Mouse (Mus musculus): ENCODE data around the gene Gm28047. TPM values are rescaled to one million over a fixed set of nuclear protein-coding genes. Genes with fewer than 3 reads are reported as not detected.
A peak's percentile ranks its signal among the peaks of the same experiment; 100 is the strongest.

Gene Gm28047
- polyA plus RNA-seq, 1 experiment from 2014 or later: not detected

DNA sequence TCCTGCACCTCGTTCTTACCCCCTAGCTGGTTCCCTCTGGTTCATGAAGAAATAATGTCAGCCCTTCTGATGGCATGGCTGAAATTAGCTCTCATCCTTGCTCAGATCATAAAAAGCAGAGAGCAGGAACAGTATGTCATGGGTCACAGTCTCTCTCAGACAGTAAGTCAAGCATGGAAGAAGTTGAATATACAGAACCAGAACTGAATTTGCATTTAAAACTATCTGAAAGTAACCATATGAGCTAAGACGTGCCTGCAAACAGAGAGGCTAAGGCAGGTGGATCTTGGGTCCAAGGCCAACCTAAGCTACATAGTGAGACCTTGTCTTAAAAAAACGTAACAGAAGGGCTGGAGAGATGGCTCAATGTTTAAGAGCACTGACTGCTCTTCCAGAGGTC is 111.9 kb downstream of the Gm28047 start:
- H3K4me1 ChIP-seq (ENCODE audit: control insufficient read depth, insufficient read depth, low read length): peaks cover 37% of the 10 kb centered on the region
- 75% methylated on average over 3 of the region's 3 CpGs for WGBS (ENCODE audit: insufficient replicate concordance)
- H3K9me3 ChIP-seq (replicated peaks; ENCODE audit: control insufficient read depth, low read length): no peaks in the 10 kb centered on the region
- no peak overlapping the region for H3K9ac ChIP-seq (ENCODE audit: low read depth, low read length)
- H3K27ac ChIP-seq (ENCODE audit: low read depth, low read length): no peak overlapping the region
- ATAC-seq (replicated peaks; ENCODE audit: insufficient number of reproducible peaks, low FRiP score, low TSS enrichment): no peak
- H3K27me3 ChIP-seq (ENCODE audit: control insufficient read depth, insufficient read depth, low read length): no peaks in the 10 kb centered on the region
- no peaks in the 10 kb centered on the region for H3K36me3 ChIP-seq (ENCODE audit: control insufficient read depth, insufficient read depth, low read length)
- no peak overlapping the region for H3K4me2 ChIP-seq
- no peak overlapping the region for H3K4me3 ChIP-seq (ENCODE audit: low read depth, low read length)

- Histone ChIP-seq H3K4me1 (ENCODE audit: control insufficient read depth, insufficient read depth, low read length) (peaks cover 37% of the 10 kb centered on the region), H3K9ac (ENCODE audit: low read depth, low read length) (no peak overlapping the region), H3K27ac (ENCODE audit: low read depth, low read length) (no peak overlapping the region), H3K4me2 (no peak overlapping the region), H3K27me3 (ENCODE audit: control insufficient read depth, insufficient read depth, low read length) (no peaks in the 10 kb centered on the region), H3K36me3 (ENCODE audit: control insufficient read depth, insufficient read depth, low read length) (no peaks in the 10 kb centered on the region), H3K4me3 (ENCODE audit: low read depth, low read length) (no peak overlapping the region), H3K9me3 (replicated peaks; ENCODE audit: control insufficient read depth, low read length) (no peaks in the 10 kb centered on the region)
- ATAC-seq (replicated peaks; ENCODE audit: insufficient number of reproducible peaks, low FRiP score, low TSS enrichment): no peak
Observed at GRCm38 (mm10) chr15:102512471-102512870, 112.4 kb downstream of the Gm28047 start.

- Histone ChIP-seq H3K27me3 (ENCODE audit: control insufficient read depth, insufficient read depth, low read length) (no peaks in the 10 kb centered on the region), H3K9ac (ENCODE audit: low read depth, low read length) (no peak overlapping the region), H3K4me3 (ENCODE audit: low read depth, low read length) (no peak overlapping the region), H3K9me3 (replicated peaks; ENCODE audit: control insufficient read depth, low read length) (no peaks in the 10 kb centered on the region), H3K4me1 (ENCODE audit: control insufficient read depth, insufficient read depth, low read length) (peaks cover 37% of the 10 kb centered on the region), H3K4me2 (no peak overlapping the region), H3K36me3 (ENCODE audit: control insufficient read depth, insufficient read depth, low read length) (no peaks in the 10 kb centered on the region), H3K27ac (ENCODE audit: low read depth, low read length) (peak overlapping the region; percentile 32; the same call in 1 of the 2 replicates)
- 45% methylated on average over 5 of the region's 5 CpGs for WGBS (ENCODE audit: insufficient replicate concordance)
- ATAC-seq (replicated peaks; ENCODE audit: insufficient number of reproducible peaks, low FRiP score, low TSS enrichment): no peak
Observed at GRCm38 (mm10) chr15:102512010-102512409, 112.9 kb downstream of the Gm28047 start.

GRCm38 (mm10) chr15:102511285-102511833 is 113.5 kb downstream of the Gm28047 start:
- no peaks in the 10 kb centered on the region for H3K27me3 ChIP-seq (ENCODE audit: control insufficient read depth, insufficient read depth, low read length)
- no peak overlapping the region for H3K9ac ChIP-seq (ENCODE audit: low read depth, low read length)
- no peak for ATAC-seq (replicated peaks; ENCODE audit: insufficient number of reproducible peaks, low FRiP score, low TSS enrichment)
- H3K9me3 ChIP-seq (replicated peaks; ENCODE audit: control insufficient read depth, low read length): no peaks in the 10 kb centered on the region
- H3K36me3 ChIP-seq (ENCODE audit: control insufficient read depth, insufficient read depth, low read length): no peaks in the 10 kb centered on the region
- H3K4me3 ChIP-seq (ENCODE audit: low read depth, low read length): peak overlapping the region; percentile 66; the same call in 1 of the 2 replicates
- peak overlapping the region; percentile 77 for H3K27ac ChIP-seq (ENCODE audit: low read depth, low read length)
- peaks cover 37% of the 10 kb centered on the region for H3K4me1 ChIP-seq (ENCODE audit: control insufficient read depth, insufficient read depth, low read length)
- 21% methylated on average over 6 of the region's 6 CpGs for WGBS (ENCODE audit: insufficient replicate concordance)
- peak overlapping the region; percentile 91 for H3K4me2 ChIP-seq

DNA sequence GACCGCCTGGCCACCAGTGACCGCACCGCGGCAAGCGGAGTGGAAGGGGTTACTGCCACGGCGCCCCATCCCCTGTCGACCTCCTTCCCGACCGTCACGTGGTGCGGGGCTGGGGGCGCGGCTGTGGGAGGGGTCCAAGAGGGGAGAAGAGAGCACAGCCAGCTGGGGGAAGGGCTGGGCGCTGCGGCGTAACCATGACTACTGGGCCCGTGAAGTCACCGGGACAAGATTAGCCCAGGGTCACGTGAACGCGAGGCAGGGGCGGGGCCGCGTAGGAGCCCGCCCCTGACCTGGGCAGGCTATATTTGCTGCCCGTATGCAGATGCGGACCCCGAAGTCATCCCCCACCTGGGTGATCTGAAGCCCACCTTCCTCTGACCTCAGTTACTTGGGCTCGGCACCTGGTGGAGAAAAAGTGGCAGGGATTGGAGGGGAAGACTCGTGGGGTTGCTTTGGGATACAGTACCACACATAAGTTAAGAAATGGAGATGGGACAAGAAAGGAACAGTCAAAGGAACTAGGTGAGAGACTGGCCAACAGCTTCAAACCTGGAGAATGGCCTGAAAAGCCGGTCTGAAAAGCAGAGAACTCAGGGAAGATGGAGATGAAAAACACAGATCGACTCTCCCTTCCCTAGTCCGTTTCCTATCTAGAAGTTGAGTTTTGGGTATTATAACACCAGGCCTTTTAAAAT is 114.1 kb downstream of the Gm28047 start:
- H3K9me3 ChIP-seq (replicated peaks; ENCODE audit: control insufficient read depth, low read length): no peaks in the 10 kb centered on the region
- peak overlapping the region; percentile 91 for H3K4me2 ChIP-seq
- no peaks in the 10 kb centered on the region for H3K27me3 ChIP-seq (ENCODE audit: control insufficient read depth, insufficient read depth, low read length)
- WGBS (ENCODE audit: insufficient replicate concordance): 4% methylated on average over 34 of the region's 34 CpGs
- H3K4me3 ChIP-seq (ENCODE audit: low read depth, low read length): peak overlapping the region; percentile 66
- no peaks in the 10 kb centered on the region for H3K36me3 ChIP-seq (ENCODE audit: control insufficient read depth, insufficient read depth, low read length)
- ATAC-seq (replicated peaks; ENCODE audit: insufficient number of reproducible peaks, low FRiP score, low TSS enrichment): peak; percentile 95
- H3K4me1 ChIP-seq (ENCODE audit: control insufficient read depth, insufficient read depth, low read length): peaks cover 31% of the 10 kb centered on the region
- H3K9ac ChIP-seq (ENCODE audit: low read depth, low read length): peak overlapping the region; percentile 77
- H3K27ac ChIP-seq (ENCODE audit: low read depth, low read length): peak overlapping the region; percentile 77

DNA sequence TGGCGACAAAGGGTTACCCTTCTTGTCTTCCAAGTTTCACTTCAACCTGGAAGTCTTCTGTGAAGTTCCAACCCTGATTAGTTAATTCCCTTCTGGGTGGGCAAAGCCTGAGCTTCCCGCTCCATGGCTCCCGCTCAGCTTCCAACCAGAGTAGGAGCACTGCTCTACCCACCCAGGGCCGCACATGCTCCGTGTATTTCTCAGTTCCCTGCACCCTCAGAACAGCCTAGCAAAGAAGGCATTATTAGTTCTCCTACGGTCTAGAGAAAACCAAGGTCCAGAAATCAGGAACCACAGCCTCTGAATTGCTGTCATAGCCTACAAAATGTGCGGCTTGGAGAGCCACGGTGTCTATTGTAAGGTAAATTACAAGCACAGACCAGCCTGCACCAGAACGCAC is 114.8 kb downstream of the Gm28047 start:
- H3K27ac ChIP-seq (ENCODE audit: low read depth, low read length): peak overlapping the region; percentile 77
- H3K27me3 ChIP-seq (ENCODE audit: control insufficient read depth, insufficient read depth, low read length): no peaks in the 10 kb centered on the region
- peak; percentile 16; the same call in 1 of the 2 replicates for ATAC-seq (replicated peaks; ENCODE audit: insufficient number of reproducible peaks, low FRiP score, low TSS enrichment)
- WGBS (ENCODE audit: insufficient replicate concordance): 7% methylated on average over 9 of the region's 9 CpGs
- H3K9ac ChIP-seq (ENCODE audit: low read depth, low read length): peak overlapping the region; percentile 77
- H3K36me3 ChIP-seq (ENCODE audit: control insufficient read depth, insufficient read depth, low read length): no peaks in the 10 kb centered on the region
- H3K9me3 ChIP-seq (replicated peaks; ENCODE audit: control insufficient read depth, low read length): no peaks in the 10 kb centered on the region
- H3K4me1 ChIP-seq (ENCODE audit: control insufficient read depth, insufficient read depth, low read length): peaks cover 30% of the 10 kb centered on the region
- peak overlapping the region; percentile 91 for H3K4me2 ChIP-seq
- H3K4me3 ChIP-seq (ENCODE audit: low read depth, low read length): peak overlapping the region; percentile 66

DNA sequence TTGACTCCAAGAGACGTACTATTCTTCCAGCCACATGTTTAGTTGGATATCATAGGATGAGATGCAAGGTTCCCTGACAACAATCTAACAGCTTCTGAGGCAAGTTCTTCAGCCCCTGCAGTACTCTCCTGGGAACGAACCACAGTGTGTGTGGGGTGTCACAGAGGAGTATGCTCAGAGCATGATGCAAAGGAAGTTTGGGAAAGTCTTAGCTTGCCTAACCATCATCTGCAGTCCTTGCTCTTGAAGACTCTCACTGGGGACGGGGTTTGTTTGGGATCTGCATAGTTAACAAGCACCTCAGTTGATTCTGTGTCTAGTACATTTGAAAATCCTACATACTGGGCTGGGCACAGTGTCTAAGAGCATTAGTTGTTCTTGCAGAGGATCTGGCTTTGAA is 116.5 kb downstream of the Gm28047 start:
- Histone ChIP-seq H3K9ac (ENCODE audit: low read depth, low read length) (no peak overlapping the region), H3K27me3 (ENCODE audit: control insufficient read depth, insufficient read depth, low read length) (no peaks in the 10 kb centered on the region), H3K9me3 (replicated peaks; ENCODE audit: control insufficient read depth, low read length) (no peaks in the 10 kb centered on the region), H3K4me3 (ENCODE audit: low read depth, low read length) (no peak overlapping the region), H3K4me2 (no peak overlapping the region), H3K36me3 (ENCODE audit: control insufficient read depth, insufficient read depth, low read length) (peaks cover 12% of the 10 kb centered on the region), H3K27ac (ENCODE audit: low read depth, low read length) (no peak overlapping the region), H3K4me1 (ENCODE audit: control insufficient read depth, insufficient read depth, low read length) (peaks cover 30% of the 10 kb centered on the region)
- no peak for ATAC-seq (replicated peaks; ENCODE audit: insufficient number of reproducible peaks, low FRiP score, low TSS enrichment)
- WGBS (ENCODE audit: insufficient replicate concordance): 79% methylated on average over 3 of the region's 3 CpGs

- no peak overlapping the region for H3K9ac ChIP-seq (ENCODE audit: low read depth, low read length)
- peaks cover 29% of the 10 kb centered on the region for H3K4me1 ChIP-seq (ENCODE audit: control insufficient read depth, insufficient read depth, low read length)
- H3K4me3 ChIP-seq (ENCODE audit: low read depth, low read length): no peak overlapping the region
- H3K27me3 ChIP-seq (ENCODE audit: control insufficient read depth, insufficient read depth, low read length): no peaks in the 10 kb centered on the region
- no peaks in the 10 kb centered on the region for H3K9me3 ChIP-seq (replicated peaks; ENCODE audit: control insufficient read depth, low read length)
- ATAC-seq (replicated peaks; ENCODE audit: insufficient number of reproducible peaks, low FRiP score, low TSS enrichment): no peak
- no peak overlapping the region for H3K4me2 ChIP-seq
- H3K27ac ChIP-seq (ENCODE audit: low read depth, low read length): no peak overlapping the region
- H3K36me3 ChIP-seq (ENCODE audit: control insufficient read depth, insufficient read depth, low read length): peaks cover 16% of the 10 kb centered on the region
Observed at GRCm38 (mm10) chr15:102507561-102507960, 117.3 kb downstream of the Gm28047 start.

- 100% methylated on average over 1 of the region's 1 CpGs for WGBS (ENCODE audit: insufficient replicate concordance)
- Histone ChIP-seq H3K4me2 (no peak overlapping the region), H3K27ac (ENCODE audit: low read depth, low read length) (no peak overlapping the region), H3K27me3 (ENCODE audit: control insufficient read depth, insufficient read depth, low read length) (no peaks in the 10 kb centered on the region), H3K4me1 (ENCODE audit: control insufficient read depth, insufficient read depth, low read length) (peaks cover 22% of the 10 kb centered on the region), H3K4me3 (ENCODE audit: low read depth, low read length) (no peak overlapping the region), H3K9me3 (replicated peaks; ENCODE audit: control insufficient read depth, low read length) (no peaks in the 10 kb centered on the region), H3K36me3 (ENCODE audit: control insufficient read depth, insufficient read depth, low read length) (peaks cover 19% of the 10 kb centered on the region), H3K9ac (ENCODE audit: low read depth, low read length) (no peak overlapping the region)
- no peak for ATAC-seq (replicated peaks; ENCODE audit: insufficient number of reproducible peaks, low FRiP score, low TSS enrichment)
Observed at GRCm38 (mm10) chr15:102506864-102507263, 118.0 kb downstream of the Gm28047 start.

Measured in heart, embryonic 11.5 days (tissue).